Mouse (Mus musculus): ENCODE measurements at regions not wholly inside any gene's neighbourhood (a gene's known extent, or its start where the extent isn't known, plus 50 kb on each side); places are given as distances from the start of the nearest gene placed in this dataset.

DNA sequence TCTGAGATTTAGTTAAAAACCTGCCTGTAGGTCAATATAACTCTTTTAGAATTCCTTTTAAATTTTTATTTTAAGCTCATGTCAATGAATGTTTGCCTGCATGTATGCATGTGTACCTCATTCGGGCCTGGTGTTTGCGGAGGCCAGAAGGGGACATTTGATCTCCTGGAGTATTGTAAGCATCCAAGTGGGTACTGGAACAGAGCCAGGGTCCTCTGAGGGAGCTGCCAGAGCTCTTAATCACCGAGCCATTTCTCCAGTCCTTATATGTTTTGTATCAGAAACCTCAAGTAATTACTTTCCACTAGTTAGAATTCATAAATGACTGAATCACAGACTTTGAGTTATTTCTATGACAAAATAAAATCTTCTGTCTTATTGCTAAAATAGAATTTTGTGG lies 152.0 kb downstream of the Cdca7 start:
- ATAC-seq, result no peak
- TF ChIP-seq CTCF (IDR thresholded peaks at IDR 0.05) (no peak), EP300 (IDR thresholded peaks at IDR 0.05) (no peak)

DNA sequence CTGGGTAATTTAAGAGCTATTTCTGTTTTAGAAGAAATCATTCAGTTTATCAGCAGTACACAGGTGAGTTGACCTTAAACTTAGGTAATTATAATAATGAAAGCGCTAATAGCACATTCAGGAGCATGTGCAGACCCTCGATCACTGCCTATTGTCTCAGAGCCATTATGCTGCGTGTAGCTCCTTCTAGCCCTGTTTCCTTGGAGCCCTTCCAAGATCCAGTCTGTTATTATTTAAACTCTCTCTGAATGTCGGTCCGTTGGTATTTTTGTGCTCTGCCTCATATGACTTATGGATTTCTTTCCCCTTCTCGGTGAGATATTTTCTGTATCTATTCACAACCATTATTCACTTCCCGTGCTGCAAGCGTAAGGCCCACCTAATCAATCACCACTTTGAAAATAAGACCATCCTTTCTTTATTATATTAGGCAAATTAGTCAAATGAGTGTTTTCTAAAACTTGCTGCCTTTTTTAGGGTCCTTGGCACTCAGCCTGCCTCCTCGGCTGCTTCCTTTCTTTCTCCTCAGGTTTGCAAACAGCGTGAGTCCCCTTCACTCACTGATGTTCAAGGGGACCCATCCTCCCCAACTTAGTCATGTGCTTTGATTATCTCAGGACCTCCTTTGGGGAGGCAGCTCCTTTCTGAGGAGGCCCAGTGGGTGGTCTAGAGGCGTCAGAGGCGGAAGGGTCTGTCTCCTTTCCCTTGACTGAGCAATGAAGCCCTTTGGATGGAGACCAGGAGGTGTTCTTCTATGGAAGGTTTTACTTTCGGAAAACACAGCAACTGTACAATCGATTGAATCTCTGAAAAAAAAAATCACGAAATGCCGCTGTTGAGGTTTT lies 152.9 kb downstream of the Cdca7 start:
- Histone ChIP-seq H3K4me3 (ENCODE audit: low read depth, low read length) (no peak overlapping the region), H3K4me1 (ENCODE audit: insufficient read depth, low read depth, low read length) (0 out of 2 replicates have a peak, but pooled peaks cover 4% of the 10 kb centered on the region), H3K36me3 (ENCODE audit: insufficient read depth, low read length) (no peaks in the 10 kb centered on the region), H3K4me2 (replicated peaks; ENCODE audit: low read depth, low read length) (peak overlapping the region; percentile 31), H3K9me3 (ENCODE audit: low read length) (no peaks in the 10 kb centered on the region), H3K27me3 (replicated peaks; ENCODE audit: insufficient read depth, low read length) (no peaks in the 10 kb centered on the region), H3K9ac (replicated peaks; ENCODE audit: low read depth) (no peak overlapping the region), H3K27ac (ENCODE audit: low read length) (no peak overlapping the region)
- DNase-seq (ENCODE audit: low spot score), result peak; percentile 49
- TF ChIP-seq EP300 (IDR thresholded peaks at IDR 0.05) (no peak), CTCF (IDR thresholded peaks at IDR 0.05) (no peak)
- WGBS, result 35% methylated on average over 16 of the region's 16 CpGs
- ATAC-seq, result no peak

More for the DNA sequence above, 152.0 kb downstream of the Cdca7 start:
- no peak overlapping the region for H3K9ac ChIP-seq (replicated peaks; ENCODE audit: low read depth)
- WGBS, result 31% methylated on average over 3 of the region's 3 CpGs
- no peaks in the 10 kb centered on the region for H3K27me3 ChIP-seq (replicated peaks; ENCODE audit: insufficient read depth, low read length)
- no peak overlapping the region for H3K4me3 ChIP-seq (ENCODE audit: low read depth, low read length)
- H3K9me3 ChIP-seq (ENCODE audit: low read length), result no peaks in the 10 kb centered on the region
- H3K36me3 ChIP-seq (ENCODE audit: insufficient read depth, low read length), result no peaks in the 10 kb centered on the region
- H3K4me2 ChIP-seq (replicated peaks; ENCODE audit: low read depth, low read length), result no peak overlapping the region
- no peak overlapping the region for H3K27ac ChIP-seq (ENCODE audit: low read length)
- 0 out of 2 replicates have a peak, but pooled peaks cover 4% of the 10 kb centered on the region for H3K4me1 ChIP-seq (ENCODE audit: insufficient read depth, low read depth, low read length)
- peak; percentile 56 for DNase-seq (ENCODE audit: low spot score)

DNA sequence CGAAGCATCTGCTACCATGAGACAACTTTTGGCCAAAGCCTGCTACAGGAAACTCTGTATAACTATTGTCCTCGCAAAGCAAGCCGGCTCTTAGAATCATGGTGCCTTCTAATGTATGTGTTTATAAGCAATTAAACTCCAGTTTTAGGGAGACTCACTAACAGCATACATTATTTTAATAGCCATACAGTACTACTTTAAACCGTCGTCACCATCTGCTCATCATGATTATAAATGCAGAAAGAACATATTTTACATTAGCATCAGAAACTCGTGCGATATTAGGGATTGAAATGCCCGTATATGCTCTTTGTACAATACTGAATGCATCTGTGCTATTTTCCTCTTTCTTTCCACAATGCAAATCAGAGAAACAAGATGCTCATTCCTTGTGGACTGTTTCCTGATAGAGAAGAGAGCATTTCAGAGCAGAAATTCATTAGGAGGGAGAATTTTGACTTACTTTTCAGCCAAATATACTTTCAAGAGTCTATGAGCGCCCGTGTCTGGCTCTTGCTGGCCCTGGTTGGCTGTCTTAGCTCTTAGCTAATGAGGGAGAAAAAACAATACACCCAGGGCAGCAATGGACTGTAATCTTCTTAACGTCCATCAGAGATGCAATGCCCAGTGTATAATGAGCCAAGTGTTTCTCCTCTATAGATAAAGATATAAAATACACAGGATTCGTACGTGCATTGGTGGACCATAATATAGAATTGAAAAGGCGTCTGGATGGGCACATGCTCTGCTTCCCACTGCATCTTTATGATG lies 153.9 kb downstream of the Cdca7 start:
- DNase-seq (ENCODE audit: low spot score), result no peak
- Histone ChIP-seq H3K27me3 (replicated peaks; ENCODE audit: insufficient read depth, low read length) (no peaks in the 10 kb centered on the region), H3K4me2 (replicated peaks; ENCODE audit: low read depth, low read length) (peak overlapping the region; percentile 31; the same call in 1 of the 2 replicates), H3K4me3 (ENCODE audit: low read depth, low read length) (no peak overlapping the region), H3K9ac (replicated peaks; ENCODE audit: low read depth) (no peak overlapping the region), H3K4me1 (ENCODE audit: insufficient read depth, low read depth, low read length) (0 out of 2 replicates have a peak, but pooled peaks cover 4% of the 10 kb centered on the region), H3K9me3 (ENCODE audit: low read length) (no peaks in the 10 kb centered on the region), H3K36me3 (ENCODE audit: insufficient read depth, low read length) (no peaks in the 10 kb centered on the region), H3K27ac (ENCODE audit: low read length) (no peak overlapping the region)
- TF ChIP-seq EP300 (IDR thresholded peaks at IDR 0.05), result no peak
- no peak for TF ChIP-seq CTCF (IDR thresholded peaks at IDR 0.05)
- WGBS, result 73% methylated on average over 14 of the region's 14 CpGs
- ATAC-seq, result no peak

DNA sequence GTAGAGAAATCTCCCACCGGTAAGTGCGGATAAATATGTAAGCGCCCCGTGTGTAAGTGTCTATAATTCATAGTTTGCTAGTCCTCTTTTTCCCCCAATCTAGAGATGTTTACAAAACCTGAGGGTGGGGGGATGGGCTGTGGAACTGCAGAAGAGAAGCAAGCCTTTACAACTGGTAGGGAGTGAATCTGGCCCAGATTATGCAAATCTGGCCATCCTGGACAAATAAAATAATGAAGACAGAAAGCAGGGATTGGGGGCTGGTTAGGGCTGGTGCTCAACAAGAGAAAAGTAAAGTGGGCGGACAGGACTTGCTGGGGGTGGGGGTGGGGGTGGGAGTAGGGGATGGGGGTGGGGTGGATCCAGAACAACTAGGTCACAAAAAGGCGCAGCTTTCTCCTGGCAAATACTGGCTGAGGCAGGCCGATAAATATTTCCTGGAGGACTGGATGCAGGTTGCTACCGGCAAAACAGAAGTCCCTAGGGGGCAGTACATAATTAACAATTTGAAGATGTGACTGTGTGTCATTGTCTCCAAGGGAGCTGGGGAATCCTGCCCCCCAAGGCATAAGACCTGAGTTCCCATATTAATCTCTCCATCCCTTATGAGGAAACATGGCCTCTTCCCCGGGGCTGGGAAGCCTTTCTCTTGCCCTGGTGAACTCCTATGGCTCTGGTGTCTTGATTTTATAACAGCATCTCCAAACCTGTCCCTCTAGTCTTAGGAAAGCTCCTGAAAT lies 162.1 kb downstream of the Cdca7 start:
- H3K27ac ChIP-seq (ENCODE audit: low read length), result no peak overlapping the region
- H3K4me2 ChIP-seq (replicated peaks; ENCODE audit: low read depth, low read length), result no peak overlapping the region
- no peak for DNase-seq (ENCODE audit: low spot score)
- no peaks in the 10 kb centered on the region for H3K9me3 ChIP-seq (ENCODE audit: low read length)
- H3K36me3 ChIP-seq (ENCODE audit: insufficient read depth, low read length), result no peaks in the 10 kb centered on the region
- H3K4me1 ChIP-seq (ENCODE audit: insufficient read depth, low read depth, low read length), result no peaks in the 10 kb centered on the region
- no peak overlapping the region for H3K4me3 ChIP-seq (ENCODE audit: low read depth, low read length)
- H3K27me3 ChIP-seq (replicated peaks; ENCODE audit: insufficient read depth, low read length), result no peaks in the 10 kb centered on the region
- no peak overlapping the region for H3K9ac ChIP-seq (replicated peaks; ENCODE audit: low read depth)
- WGBS, result 54% methylated on average over 9 of the region's 9 CpGs
- TF ChIP-seq CTCF (IDR thresholded peaks at IDR 0.05) (peak; percentile 32), EP300 (IDR thresholded peaks at IDR 0.05) (no peak)
- no peak for ATAC-seq

DNA sequence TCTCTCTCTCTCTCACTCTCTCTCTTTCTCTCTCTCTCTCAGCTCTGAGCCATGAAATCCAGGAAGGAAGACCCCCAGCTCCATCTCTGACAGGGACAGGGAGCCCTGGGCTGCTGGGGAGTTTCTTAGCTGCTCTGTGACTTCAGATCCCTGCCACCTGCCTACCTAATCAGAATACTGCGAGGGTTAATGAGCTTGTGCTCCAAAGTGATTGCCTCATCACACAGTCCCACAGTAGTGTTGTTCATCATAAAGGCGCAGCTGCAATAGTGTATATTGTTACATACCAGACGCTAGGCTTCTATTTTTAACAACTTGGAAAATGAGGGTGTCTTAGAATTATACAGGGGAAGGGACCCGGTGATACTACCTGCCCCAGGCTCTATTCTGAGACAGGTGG lies 163.1 kb downstream of the Cdca7 start:
- no peak for DNase-seq (ENCODE audit: low spot score)
- Histone ChIP-seq H3K4me3 (ENCODE audit: low read depth, low read length) (no peak overlapping the region), H3K9ac (replicated peaks; ENCODE audit: low read depth) (no peak overlapping the region), H3K27me3 (replicated peaks; ENCODE audit: insufficient read depth, low read length) (no peaks in the 10 kb centered on the region), H3K9me3 (ENCODE audit: low read length) (no peaks in the 10 kb centered on the region), H3K4me1 (ENCODE audit: insufficient read depth, low read depth, low read length) (no peaks in the 10 kb centered on the region), H3K27ac (ENCODE audit: low read length) (no peak overlapping the region), H3K36me3 (ENCODE audit: insufficient read depth, low read length) (no peaks in the 10 kb centered on the region), H3K4me2 (replicated peaks; ENCODE audit: low read depth, low read length) (no peak overlapping the region)
- ATAC-seq, result no peak
- 47% methylated on average over 4 of the region's 4 CpGs for WGBS
- TF ChIP-seq EP300 (IDR thresholded peaks at IDR 0.05), result no peak
- no peak for TF ChIP-seq CTCF (IDR thresholded peaks at IDR 0.05)

DNA sequence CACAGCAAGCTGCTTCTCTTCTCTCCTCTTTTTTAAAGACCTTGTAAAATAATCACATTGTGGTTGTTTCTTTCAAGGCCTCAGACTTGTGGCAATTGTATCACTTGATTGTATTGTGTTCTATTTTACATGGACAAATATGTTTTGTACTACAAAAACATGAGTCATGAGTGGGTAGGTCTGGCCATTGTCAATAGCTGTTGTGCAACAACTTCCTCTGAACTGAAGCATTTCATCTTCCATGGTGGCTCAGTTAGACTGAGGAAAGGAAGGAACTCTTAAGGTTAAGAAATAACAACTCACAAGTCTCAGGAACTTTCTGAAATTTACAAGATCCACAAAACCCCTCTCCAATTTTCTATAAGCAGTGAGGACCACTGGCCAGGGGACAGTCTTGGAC lies 165.3 kb downstream of the Cdca7 start:
- Histone ChIP-seq H3K4me3 (ENCODE audit: low read depth, low read length) (no peak overlapping the region), H3K27ac (ENCODE audit: low read length) (no peak overlapping the region), H3K4me1 (ENCODE audit: insufficient read depth, low read depth, low read length) (no peaks in the 10 kb centered on the region), H3K27me3 (replicated peaks; ENCODE audit: insufficient read depth, low read length) (no peaks in the 10 kb centered on the region), H3K9me3 (ENCODE audit: low read length) (no peaks in the 10 kb centered on the region), H3K4me2 (replicated peaks; ENCODE audit: low read depth, low read length) (no peak overlapping the region), H3K36me3 (ENCODE audit: insufficient read depth, low read length) (no peaks in the 10 kb centered on the region), H3K9ac (replicated peaks; ENCODE audit: low read depth) (no peak overlapping the region)
- TF ChIP-seq EP300 (IDR thresholded peaks at IDR 0.05) (no peak), CTCF (IDR thresholded peaks at IDR 0.05) (no peak)
- DNase-seq (ENCODE audit: low spot score) (no peak), ATAC-seq (no peak)
